Mouse (Mus musculus) stomach, postnatal 0 days (tissue): ENCODE data around the gene Gm11011. TPM values are rescaled to one million over a fixed set of nuclear protein-coding genes. Genes with fewer than 3 reads are reported as not detected.
A peak's percentile ranks its signal among the peaks of the same experiment; 100 is the strongest.

Source experiments
- ATAC-seq: fragments of 200-750 bp; cut with Nextera tagmentation; 2 replicates; pipeline ENCODE4 v1.8.0; 2017; ENCODE audit not compliant: low FRiP score, low TSS enrichment
- DNase-seq: peaks from one replicate; pipeline ENCODE4 v3.0.0-alpha.2; 2016; ENCODE audit warnings: low spot score
- H3K27ac ChIP-seq: fragments of 300-500 bp; sonication (generic); replicated peaks from 2 replicates; pipeline ENCODE4 v1.5.1; 2014; ENCODE audit warnings: mild to moderate bottlenecking, control low read depth
- H3K27me3 ChIP-seq: fragments of 300-500 bp; sonication (generic); 2 replicates; pipeline ENCODE4 v1.6.1; 2014; ENCODE audit warnings: low read length; ENCODE audit not compliant: control insufficient read depth, insufficient read depth
- H3K36me3 ChIP-seq: fragments of 300-500 bp; sonication (generic); 2 replicates; pipeline ENCODE4 v1.6.1; 2014; ENCODE audit warnings: low read length, mixed read lengths; ENCODE audit not compliant: control insufficient read depth, insufficient read depth
- H3K4me1 ChIP-seq: fragments of 300-500 bp; sonication (generic); replicated peaks from 2 replicates; pipeline ENCODE4 v1.6.1; 2014; ENCODE audit warnings: antibody characterized with exemption; ENCODE audit not compliant: control insufficient read depth, insufficient read depth
- H3K4me2 ChIP-seq: fragments of 300-500 bp; sonication (generic); replicated peaks from 2 replicates; pipeline ENCODE4 v1.6.1; 2014; ENCODE audit warnings: low read depth, mild to moderate bottlenecking, control low read depth, moderate library complexity
- H3K4me3 ChIP-seq: fragments of 300-500 bp; sonication (generic); 2 replicates; pipeline ENCODE4 v1.5.1; 2014; ENCODE audit warnings: low read depth, low read length, control low read depth
- H3K9ac ChIP-seq: fragments of 300-500 bp; sonication (generic); 2 replicates; pipeline ENCODE4 v1.6.1; 2014; ENCODE audit warnings: mild to moderate bottlenecking, low read length, control low read depth, mixed read lengths
- H3K9me3 ChIP-seq: fragments of 300-500 bp; sonication (generic); 2 replicates; pipeline ENCODE4 v1.6.1; 2016; ENCODE audit warnings: low read length; ENCODE audit not compliant: control insufficient read depth
- CTCF ChIP-seq: IDR thresholded peaks from 2 replicates; pipeline ENCODE4 v1.5.1; 2016; ENCODE audit warnings: antibody characterized with exemption, low read depth, mild to moderate bottlenecking, moderate library complexity
- EP300 ChIP-seq: optimal IDR thresholded peaks from 2 replicates; pipeline ENCODE3; 2016; ENCODE audit warnings: antibody characterized with exemption
- WGBS: fragments of 180-500 bp; shearing (Covaris S2); extraction: QIAGEN DNeasy Blood & Tissue Kit; methylation state at CpG from one replicate; pipeline ENCODE4 v1.1.7; 2014; 5-methylcytosine and 5-hydroxymethylcytosine counted together
- polyA plus RNA-seq: library from polyadenylated mRNA; unstranded; fragments of >200 nt; fragmentation: Nextera tagmentation; extraction: Ambion mirVana; gene quantifications from 2 replicates; pipeline ENCODE4 v1.2.1, GENCODE M21; 2015

Gene Gm11011
- polyA plus RNA-seq, 1 experiment from 2014 or later, result not detected

DNA sequence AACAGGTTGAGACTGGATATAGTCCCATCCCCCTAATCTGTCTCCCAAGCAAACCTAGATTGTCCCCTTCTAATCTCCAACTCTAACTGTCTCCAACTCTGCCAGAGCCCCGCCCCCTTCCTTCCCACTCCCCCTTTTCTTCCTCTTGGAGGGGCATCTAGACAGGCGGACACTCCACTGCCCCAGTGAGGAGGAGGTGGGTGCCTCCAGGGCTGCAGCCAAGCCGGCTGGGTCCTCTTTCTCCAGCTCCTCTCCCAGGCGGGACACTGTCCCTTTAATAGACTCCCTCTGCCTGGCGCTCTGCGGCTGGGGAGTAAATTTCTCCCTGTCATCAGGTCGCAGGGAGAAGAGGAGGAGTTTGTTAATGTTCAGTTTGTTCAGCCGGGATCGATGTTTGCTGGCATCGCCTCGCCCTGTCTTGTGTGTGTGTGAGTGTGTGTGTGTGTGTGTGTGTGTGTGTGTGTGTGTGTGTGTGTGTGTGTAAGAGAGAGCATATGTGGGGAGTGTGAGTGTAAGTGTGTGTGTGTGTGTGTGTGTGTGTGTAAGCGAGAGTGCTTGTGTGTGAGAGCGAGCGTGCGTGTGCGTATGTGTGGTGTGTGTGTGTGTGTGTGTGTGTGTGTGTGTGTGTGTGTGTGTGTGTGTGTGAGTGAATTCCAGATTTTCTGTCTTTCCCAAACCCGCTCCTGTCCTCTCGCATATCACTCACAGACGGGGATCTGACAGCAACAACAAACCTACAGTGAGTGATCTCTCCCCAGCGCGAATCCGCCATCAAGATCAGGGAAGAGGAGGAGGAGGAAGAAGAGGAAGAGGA is 45.0 kb upstream of the Gm11011 start, which contains the start of gene Tshz2:
Tshz2 (plus strand) TSS at position 676 of the 814 bp plus-strand sequence.
- 1% methylated on average over 21 of the region's 22 CpGs for WGBS
- TF ChIP-seq EP300 (no peak), CTCF (peak; percentile 23; the same call in 1 of the 2 replicates)
- Histone ChIP-seq H3K36me3 (no peaks in the 10 kb centered on the region), H3K9me3 (no peaks in the 10 kb centered on the region), H3K4me3 (peak within 1 kb of the TSS; percentile 67), H3K4me1 (no peaks in the 10 kb centered on the region), H3K27ac (peak within 1 kb of the TSS; percentile 90), H3K27me3 (no peaks in the 10 kb centered on the region), H3K4me2 (peak within 1 kb of the TSS; percentile 89), H3K9ac (peak within 1 kb of the TSS; percentile 81)
- ATAC-seq (peak; percentile 84), DNase-seq (peak; percentile 72)

DNA sequence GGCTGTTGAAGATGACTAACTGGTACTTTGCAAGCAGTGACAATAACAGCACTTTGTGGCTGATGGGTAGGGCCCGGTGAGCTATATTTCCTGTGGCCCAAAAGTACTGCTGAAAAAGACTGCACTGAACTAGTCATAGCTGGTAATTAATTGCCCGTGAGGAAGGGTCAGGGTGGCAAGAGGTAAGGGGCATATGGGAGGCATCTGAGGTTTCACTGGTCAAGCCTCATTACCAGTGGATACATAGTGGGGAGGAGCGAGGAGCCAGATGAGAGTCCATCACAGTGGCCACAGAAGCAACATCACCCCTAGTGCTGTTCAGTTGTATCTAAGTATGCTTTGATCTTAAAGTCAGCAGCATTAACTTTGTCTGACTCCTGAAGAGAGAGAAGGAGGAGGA is 42.5 kb upstream of the Gm11011 start:
- H3K27me3 ChIP-seq, result no peaks in the 10 kb centered on the region
- no peaks in the 10 kb centered on the region for H3K36me3 ChIP-seq
- H3K4me3 ChIP-seq, result no peak overlapping the region
- no peak overlapping the region for H3K4me2 ChIP-seq
- DNase-seq (no peak), ATAC-seq (no peak)
- H3K9ac ChIP-seq, result no peak overlapping the region
- H3K27ac ChIP-seq, result no peak overlapping the region
- no peaks in the 10 kb centered on the region for H3K9me3 ChIP-seq
- 78% methylated on average over 3 of the region's 3 CpGs for WGBS
- TF ChIP-seq CTCF (no peak), EP300 (no peak)
- no peaks in the 10 kb centered on the region for H3K4me1 ChIP-seq

GRCm38 (mm10) chr2:169621201-169621710 is 33.7 kb upstream of the Gm11011 start:
- Histone ChIP-seq H3K9me3 (no peaks in the 10 kb centered on the region), H3K36me3 (no peaks in the 10 kb centered on the region), H3K4me1 (no peaks in the 10 kb centered on the region), H3K27ac (0 out of 2 replicates have a peak overlapping the region, but pooled peaks have one; percentile 24), H3K4me3 (peak overlapping the region; percentile 12; the same call in 1 of the 2 replicates), H3K9ac (peak overlapping the region; percentile 51; the same call in 1 of the 2 replicates), H3K4me2 (peak overlapping the region; percentile 40), H3K27me3 (no peaks in the 10 kb centered on the region)
- ATAC-seq (no peak; the same call in 1 of the 2 replicates), DNase-seq (no peak)
- WGBS, result 25% methylated on average over 15 of the region's 15 CpGs
- TF ChIP-seq CTCF, result peak; percentile 62
- no peak for TF ChIP-seq EP300

DNA sequence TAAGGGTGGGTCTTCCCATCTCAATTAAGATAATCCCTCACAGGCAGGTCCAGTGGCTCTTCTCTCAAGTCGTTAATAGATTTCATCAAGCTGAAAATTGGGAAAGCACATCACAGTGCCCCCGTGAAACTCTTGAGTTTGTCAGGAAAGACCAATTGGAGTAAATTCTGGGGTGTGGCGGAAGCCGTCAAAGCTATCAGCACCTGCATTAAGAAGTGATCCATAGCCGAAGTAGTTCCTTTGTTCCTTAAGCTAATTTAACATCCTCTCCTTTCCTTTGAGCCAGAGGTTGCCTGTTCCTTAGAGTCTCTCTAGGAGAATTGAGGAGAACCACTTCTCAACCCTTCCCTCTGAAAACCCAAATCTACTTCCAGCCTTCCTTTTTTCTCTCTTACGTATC is 28.5 kb upstream of the Gm11011 start:
- WGBS, result 72% methylated on average over 6 of the region's 6 CpGs
- H3K4me1 ChIP-seq, result no peaks in the 10 kb centered on the region

DNA sequence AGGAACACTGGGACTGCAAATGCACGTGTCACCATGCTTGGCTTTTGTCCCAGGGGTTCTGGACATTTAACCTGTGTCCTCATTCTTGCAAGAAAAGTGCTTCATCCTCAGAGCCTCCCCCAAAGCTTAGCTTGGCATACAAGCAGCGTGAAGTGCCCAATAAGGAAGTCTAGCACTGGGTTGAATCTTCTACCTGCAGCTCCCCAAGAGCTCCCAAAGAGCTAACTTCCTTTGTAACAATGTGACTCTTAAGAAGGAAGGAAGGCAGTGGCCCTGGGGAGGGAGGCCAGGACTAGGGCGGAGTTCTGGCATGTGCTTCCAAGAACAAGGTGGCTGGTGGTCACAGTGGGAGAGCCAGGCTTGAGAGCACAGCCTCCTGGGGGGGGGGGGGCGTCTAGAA is 27.1 kb upstream of the Gm11011 start:
- no peaks in the 10 kb centered on the region for H3K9me3 ChIP-seq
- H3K9ac ChIP-seq, result no peak overlapping the region
- H3K4me3 ChIP-seq, result no peak overlapping the region
- no peak overlapping the region for H3K4me2 ChIP-seq
- peak; percentile 37 for DNase-seq
- H3K36me3 ChIP-seq, result no peaks in the 10 kb centered on the region
- no peaks in the 10 kb centered on the region for H3K27me3 ChIP-seq
- ATAC-seq, result 0 out of 2 replicates have a peak, but pooled peaks have one; percentile 32
- no peak overlapping the region for H3K27ac ChIP-seq
- WGBS, result 52% methylated on average over 4 of the region's 4 CpGs
- no peaks in the 10 kb centered on the region for H3K4me1 ChIP-seq
- TF ChIP-seq EP300, result no peak
- TF ChIP-seq CTCF, result no peak

More for the DNA sequence above, 28.5 kb upstream of the Gm11011 start:
- H3K4me2 ChIP-seq, result no peak overlapping the region
- ATAC-seq (no peak), DNase-seq (no peak)
- no peaks in the 10 kb centered on the region for H3K27me3 ChIP-seq
- H3K9me3 ChIP-seq, result no peaks in the 10 kb centered on the region
- H3K27ac ChIP-seq, result no peak overlapping the region
- H3K9ac ChIP-seq, result no peak overlapping the region
- TF ChIP-seq EP300, result no peak
- TF ChIP-seq CTCF, result no peak
- no peak overlapping the region for H3K4me3 ChIP-seq
- no peaks in the 10 kb centered on the region for H3K36me3 ChIP-seq

- DNase-seq (no peak), ATAC-seq (no peak)
- Histone ChIP-seq H3K4me2 (no peak overlapping the region), H3K27me3 (no peaks in the 10 kb centered on the region), H3K27ac (no peak overlapping the region), H3K4me1 (peaks cover 6% of the 10 kb centered on the region; the same call in 1 of the 2 replicates), H3K9ac (no peak overlapping the region), H3K9me3 (no peaks in the 10 kb centered on the region), H3K36me3 (no peaks in the 10 kb centered on the region), H3K4me3 (no peak overlapping the region)
- TF ChIP-seq CTCF (peak; percentile 20; the same call in 1 of the 2 replicates), EP300 (no peak)
- 44% methylated on average over 7 of the region's 7 CpGs for WGBS
Observed at GRCm38 (mm10) chr2:169611557-169611956, 24.0 kb upstream of the Gm11011 start.
